Mouse (Mus musculus) thymus, adult 18-20 months (tissue): ENCODE measurements around the gene Hoxb5.
A peak's percentile ranks its signal among the peaks of the same experiment; 100 is the strongest.

ENCODE experiments used
- DNase-seq, 2 experiments: peaks; one replicate each; pipeline ENCODE4 v3.0.0; 2022; ENCODE audit warnings: mixed read lengths in 2 of 2

Gene Hoxb5

GRCm38 (mm10) chr11:96303151-96304099, at the start of gene Hoxb5:
Gene Hoxb5, plus strand, starts transcription at chr11:96303336.
- peak in 1 of 2 experiments; percentile 28 for DNase-seq

- no peak for DNase-seq
These were observed 48.9 kb upstream of the Hoxb5 start for GRCm38 (mm10) chr11:96254221-96254620.

DNA sequence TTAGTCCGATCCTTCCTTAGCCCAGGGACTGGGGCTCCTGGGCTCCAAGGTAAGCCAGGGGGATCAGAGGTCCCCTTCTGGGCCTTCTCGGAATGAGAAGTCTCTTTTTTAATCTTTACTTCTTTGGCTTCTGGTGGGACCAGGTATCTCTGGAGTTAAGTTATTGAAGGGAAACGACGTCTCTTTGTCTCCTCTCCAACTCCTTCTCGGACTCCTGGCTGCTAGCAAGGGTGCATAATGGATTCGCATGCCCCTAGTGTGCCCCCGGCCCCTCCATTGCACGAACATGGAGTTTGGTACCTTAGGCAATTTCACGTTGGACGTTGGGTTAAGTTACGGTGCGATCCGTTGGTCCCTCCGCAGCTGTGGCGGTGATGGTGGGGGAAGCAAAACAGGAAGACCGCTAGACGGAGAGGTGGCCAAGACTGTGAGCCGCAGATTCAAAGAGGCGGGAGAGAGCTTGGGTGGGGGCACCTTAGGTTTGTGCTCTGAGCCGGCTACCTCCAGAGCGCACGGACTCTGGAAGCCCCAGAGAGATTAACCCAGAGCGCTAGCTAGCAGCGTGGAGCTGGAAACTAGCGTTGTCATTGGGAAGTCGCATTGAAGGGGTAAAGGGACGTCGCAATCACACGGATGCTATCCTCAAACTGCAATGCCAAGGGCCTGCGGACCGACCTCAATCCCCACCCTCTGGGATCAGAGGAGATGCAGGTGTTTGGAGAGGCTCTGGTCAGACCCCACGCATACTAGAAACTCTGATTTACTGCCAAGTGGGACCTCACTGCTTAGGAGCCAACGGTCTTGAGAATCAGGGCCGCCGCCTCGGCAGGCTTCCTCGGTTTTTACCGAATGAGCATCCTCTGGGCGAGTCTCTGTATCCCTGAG, 47.8 kb upstream of the Hoxb5 start:
- DNase-seq: no peak

GRCm38 (mm10) chr11:96255996-96256445, 47.1 kb upstream of the Hoxb5 start:
- no peak for DNase-seq

DNA sequence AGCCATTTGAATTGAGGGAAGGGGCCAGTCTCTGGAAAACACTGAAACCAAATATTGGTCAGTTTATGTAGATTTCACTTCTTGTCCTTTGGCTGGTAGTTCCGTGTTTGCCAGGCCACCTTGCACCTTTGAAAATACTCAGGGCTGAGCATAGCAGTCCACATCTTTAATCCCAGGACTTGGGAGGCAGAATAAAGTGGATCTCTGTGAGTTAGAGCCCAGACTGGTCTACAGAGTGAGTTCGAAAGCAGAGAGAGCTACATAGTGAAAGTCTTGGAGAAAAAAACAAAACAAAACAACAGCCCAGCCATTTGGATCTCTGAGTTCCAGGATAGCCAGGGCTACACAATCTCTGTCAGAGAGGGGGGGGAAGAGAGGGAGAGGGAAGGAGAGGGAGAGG, 46.0 kb upstream of the Hoxb5 start:
- no peak for DNase-seq

GRCm38 (mm10) chr11:96259038-96259437, 44.1 kb upstream of the Hoxb5 start:
- DNase-seq: no peak

- no peak for DNase-seq
These were observed 43.6 kb upstream of the Hoxb5 start for GRCm38 (mm10) chr11:96259511-96259910.

GRCm38 (mm10) chr11:96260310-96260970, 42.7 kb upstream of the Hoxb5 start:
- DNase-seq: no peak

- DNase-seq: peak in 1 of 2 experiments; percentile 16
These were observed 41.7 kb upstream of the Hoxb5 start for GRCm38 (mm10) chr11:96261323-96261890.

DNA sequence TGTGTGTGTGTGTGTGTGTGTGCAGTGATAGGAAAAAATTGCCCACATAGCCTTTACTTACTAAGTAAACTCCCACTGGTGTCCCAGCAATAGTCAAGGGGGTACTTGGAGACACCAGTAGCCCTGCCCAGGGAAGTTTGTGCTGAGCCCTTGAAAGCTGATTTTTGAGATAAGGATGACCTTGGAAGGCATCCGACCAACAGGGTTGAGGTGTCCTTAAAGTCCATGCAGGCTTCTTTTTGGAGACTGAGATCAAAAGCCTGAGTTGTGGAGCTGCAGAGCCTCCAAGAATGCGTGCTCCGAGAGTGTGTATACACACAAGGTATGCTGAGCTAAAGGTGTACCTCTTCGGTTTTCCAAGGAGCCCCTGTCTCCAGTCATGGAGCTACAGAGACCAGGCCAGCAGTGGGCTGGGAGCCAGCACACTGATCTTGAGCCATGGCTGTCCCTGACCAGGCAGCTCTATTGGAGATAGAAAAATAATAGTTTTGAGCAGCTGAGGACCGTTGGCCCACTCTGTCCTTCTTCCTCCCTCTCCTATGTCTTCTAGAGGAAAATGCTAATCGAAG, 40.8 kb upstream of the Hoxb5 start:
- DNase-seq: no peak

- no peak for DNase-seq
These were observed 39.3 kb upstream of the Hoxb5 start for GRCm38 (mm10) chr11:96263636-96264389.

GRCm38 (mm10) chr11:96264390-96265020, 38.6 kb upstream of the Hoxb5 start:
- DNase-seq: no peak

- no peak for DNase-seq
These were observed 37.2 kb upstream of the Hoxb5 start for GRCm38 (mm10) chr11:96265954-96266353.

GRCm38 (mm10) chr11:96267021-96267920, 35.9 kb upstream of the Hoxb5 start:
- no peak for DNase-seq

- no peak for DNase-seq
These were observed 34.9 kb upstream of the Hoxb5 start for GRCm38 (mm10) chr11:96268031-96268745.

DNA sequence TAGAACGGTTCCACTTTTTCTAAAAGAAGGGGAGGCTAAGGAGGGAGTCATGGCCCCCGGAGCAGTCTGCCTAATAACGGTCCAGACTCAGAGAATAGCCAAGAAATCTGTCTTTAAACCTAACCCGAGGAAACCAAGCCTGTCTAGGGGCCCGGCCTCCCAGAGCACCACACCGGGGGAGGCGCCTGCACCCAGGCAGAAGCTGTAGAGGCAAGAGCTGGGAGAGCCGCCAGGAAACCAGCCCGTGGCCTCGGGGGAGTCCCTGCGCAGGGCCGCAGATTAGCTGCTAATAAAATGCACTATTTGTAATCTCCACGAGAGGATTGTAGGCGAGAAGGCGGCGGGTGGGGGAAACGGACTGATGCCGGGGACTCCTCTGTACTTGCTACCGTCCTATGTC, 33.3 kb upstream of the Hoxb5 start:
- no peak for DNase-seq

- no peak for DNase-seq
These were observed 32.1 kb upstream of the Hoxb5 start, which contains the start of gene Hoxb9 for GRCm38 (mm10) chr11:96270996-96271540. Gene Hoxb9, plus strand, starts transcription at chr11:96271457.

DNA sequence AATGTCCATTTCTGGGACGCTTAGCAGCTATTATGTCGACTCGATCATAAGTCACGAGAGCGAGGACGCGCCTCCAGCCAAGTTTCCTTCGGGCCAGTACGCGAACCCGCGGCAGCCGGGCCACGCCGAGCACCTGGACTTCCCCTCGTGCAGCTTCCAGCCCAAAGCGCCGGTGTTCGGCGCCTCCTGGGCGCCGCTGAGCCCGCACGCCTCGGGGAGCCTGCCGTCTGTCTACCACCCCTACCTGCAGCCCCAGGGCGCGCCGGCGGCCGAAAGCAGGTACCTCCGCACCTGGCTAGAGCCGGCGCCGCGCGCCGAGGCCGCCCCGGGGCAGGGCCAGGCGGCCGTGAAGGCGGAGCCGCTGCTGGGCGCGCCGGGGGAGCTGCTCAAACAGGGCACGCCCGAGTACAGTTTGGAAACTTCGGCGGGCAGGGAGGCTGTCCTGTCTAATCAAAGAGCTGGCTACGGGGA, 31.6 kb upstream of the Hoxb5 start:
- DNase-seq: no peak
